Mouse (Mus musculus) ES-Bruce4 (cell line): Measurements from ENCODE around the gene Tmem269.

Source experiments
- CTCF ChIP-seq: IDR thresholded peaks from one replicate; pipeline ENCODE4 v1.8.1; 2011; ENCODE audit warnings: low read depth, low read length
- EP300 ChIP-seq: IDR thresholded peaks from 2 replicates; pipeline ENCODE4 v1.6.1; 2011; ENCODE audit warnings: low read depth, low read length; ENCODE audit not compliant: insufficient read depth

DNA sequence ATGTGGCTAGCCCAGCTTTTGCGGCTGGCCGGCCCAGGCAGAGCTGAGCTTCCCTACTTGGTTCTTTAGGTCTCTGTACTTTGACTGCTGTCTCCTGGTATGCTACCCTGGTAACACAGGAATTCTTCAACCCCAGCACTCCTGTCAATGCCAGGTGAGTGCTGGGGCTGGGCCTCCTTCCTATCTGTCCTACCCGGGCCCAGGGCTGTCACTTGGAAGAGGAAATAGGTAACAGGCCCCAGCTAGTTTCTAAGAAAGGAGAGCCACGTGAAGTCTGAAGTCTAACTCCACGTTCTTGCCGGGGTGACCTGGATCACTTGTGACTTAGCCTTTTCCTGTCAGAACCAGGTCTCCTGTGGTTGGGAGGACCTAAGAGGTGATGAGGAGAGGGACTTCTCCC is 39.1 kb upstream of the Tmem269 start:
- no peak for TF ChIP-seq EP300
- TF ChIP-seq CTCF: no peak
